Mouse (Mus musculus): Measurements from ENCODE around the gene Sema7a.

Gene Sema7a

DNA sequence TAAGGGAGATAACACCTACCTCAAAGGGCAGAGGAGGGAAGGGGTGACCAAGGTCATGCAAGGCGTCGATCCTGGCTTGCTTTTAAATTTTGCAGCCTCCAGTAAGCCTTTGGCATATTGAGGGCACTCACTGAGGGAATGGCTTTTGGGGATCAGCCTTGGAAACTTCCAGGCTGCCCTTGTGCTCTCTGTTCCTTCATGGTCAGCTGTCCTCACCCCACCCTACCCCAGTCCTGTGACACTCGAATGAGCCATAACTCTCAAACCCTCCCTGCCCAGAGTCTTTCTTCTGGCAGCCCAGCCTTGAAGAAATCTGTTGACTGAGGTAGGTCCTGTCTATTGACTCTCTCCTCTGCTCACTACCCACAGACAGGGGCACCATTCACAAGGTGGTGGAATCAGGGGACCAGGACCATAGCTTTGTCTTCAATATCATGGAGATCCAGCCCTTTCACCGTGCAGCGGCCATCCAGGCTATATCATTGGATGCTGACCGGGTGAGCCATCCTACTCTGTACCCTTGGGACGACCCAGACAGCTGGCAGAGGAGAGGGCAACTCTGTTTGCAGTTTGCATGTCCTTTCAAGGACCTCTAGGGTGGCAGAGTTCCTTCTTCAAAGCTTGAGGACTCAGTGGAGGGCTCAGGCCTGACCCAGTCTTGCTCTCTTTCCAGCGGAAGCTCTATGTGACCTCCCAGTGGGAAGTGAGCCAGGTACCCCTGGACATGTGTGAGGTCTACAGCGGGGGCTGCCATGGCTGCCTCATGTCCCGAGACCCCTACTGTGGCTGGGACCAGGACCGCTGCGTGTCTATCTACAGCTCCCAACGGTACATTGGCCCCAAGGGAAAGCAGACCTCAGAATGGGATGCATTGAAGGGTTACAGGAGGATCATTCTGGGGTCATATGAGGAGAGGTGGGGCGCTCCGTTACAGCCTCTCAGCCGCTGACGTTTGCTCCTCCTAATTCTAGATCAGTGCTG lies 20.3 kb downstream of the Sema7a start:
- no peak for DNase-seq (ENCODE audit: extremely low spot score, low spot score)

DNA sequence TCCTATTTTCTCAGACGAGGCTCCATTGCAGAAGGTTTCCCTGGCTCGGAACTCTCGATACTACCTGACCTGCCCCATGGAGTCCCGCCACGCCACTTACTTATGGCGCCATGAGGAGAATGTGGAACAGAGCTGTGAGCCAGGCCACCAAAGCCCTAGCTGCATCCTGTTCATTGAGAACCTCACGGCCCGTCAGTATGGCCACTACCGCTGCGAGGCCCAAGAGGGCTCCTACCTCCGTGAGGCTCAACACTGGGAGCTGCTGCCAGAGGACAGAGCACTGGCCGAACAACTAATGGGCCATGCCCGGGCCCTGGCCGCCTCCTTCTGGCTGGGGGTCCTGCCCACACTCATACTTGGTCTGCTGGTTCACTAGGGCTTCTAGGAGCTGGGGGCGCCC lies 21.3 kb downstream of the Sema7a start:
- DNase-seq (ENCODE audit: extremely low spot score, low spot score): no peak

DNA sequence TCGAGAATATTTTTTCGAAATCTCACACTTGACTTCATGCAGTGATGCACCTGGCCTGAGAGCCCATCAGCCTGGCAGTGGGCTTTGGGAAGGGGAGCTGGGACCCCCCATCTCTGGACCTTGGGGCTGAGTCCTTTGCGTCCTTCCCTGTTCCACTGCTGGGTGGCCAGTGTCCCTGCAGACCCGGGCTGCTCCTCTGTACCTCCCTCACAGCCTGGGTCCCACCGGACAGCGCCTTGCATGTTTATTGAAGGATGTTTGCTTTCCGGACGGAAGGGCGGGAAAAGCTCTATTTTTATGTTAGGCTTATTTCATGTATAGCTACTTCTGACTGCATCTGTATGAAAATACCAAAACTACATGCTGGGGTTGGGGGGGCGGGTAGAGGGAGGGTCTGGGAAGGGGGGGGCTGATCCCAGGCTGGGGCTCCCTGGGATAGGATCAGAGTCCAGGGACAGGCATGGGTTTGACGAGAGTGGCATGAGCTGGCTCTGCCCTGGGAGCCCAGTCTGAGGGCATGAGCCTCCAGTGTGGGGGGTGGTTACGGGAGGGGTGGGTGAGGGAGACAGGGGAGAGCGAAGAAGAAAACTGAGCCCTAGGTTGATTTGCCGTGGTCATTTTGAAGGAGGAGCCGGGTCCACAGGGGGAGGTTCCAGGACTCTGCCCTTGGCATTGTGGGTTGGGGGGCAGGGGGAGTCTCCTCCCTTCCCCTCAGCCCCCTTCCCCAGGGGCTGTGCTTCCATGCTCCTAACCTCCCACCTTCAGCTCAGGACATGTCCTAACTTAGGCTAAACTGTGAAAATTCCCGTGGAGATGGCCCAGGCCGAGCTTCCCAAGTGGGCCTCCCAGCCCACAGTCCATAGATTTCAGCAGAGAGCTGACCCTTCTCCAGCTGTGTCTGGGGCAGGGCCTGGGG lies 22.2 kb downstream of the Sema7a start:
- no peak for DNase-seq (ENCODE audit: extremely low spot score, low spot score)

DNA sequence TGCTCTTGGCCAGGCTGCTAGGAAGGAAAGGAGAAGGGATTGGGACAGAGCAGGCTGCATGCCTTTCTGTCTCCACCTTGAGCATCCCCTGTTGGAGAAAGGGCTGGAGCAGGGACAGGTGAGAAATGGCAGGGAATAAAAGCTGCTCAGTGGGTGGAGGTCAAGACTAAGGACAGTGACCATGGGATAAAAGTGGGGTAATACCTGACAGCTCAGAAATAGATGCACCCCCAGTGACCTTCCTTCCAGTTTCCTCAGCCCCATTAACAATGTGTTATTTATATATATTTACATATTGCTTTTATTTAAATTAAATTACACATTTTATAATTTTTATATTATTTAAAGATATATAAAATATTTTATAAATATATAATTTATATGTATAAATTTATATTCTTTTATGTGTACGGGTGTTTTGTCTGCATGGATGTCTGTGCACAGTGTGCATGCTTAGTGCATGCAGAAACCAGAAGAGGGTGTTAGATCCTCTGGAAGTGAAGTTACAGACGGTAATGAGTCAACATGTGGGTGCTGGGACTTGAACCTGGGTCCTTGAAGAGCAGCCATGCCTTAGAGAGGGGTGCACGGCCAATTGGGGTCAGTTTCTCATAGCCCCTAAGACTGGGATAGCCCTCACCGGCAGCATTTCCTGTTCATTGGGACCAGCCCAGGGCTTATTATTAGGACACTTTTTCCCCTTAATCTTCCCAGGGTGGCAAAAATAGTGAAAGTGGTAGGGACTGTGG lies 23.5 kb downstream of the Sema7a start:
- DNase-seq (ENCODE audit: extremely low spot score, low spot score): no peak

DNA sequence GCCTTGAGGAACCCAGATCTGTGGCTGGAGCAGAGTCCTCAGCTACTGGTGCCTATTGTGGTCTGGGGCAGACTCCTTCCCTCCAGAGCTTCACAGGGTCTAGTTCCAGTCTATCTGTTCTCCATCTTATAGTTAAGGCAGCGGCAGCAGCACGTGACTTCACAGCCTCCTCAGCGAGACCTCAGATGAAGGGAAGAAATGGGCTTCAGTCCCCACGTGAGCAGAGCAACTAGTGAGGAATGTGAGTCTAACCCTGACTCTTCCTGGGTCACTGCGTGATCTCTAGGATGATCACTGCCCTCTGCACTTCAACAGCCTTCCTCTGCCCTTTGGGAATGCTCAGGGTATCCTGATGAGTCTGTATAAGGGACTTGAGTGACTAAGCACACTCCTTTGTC lies 24.1 kb downstream of the Sema7a start:
- DNase-seq (ENCODE audit: extremely low spot score, low spot score): no peak

DNA sequence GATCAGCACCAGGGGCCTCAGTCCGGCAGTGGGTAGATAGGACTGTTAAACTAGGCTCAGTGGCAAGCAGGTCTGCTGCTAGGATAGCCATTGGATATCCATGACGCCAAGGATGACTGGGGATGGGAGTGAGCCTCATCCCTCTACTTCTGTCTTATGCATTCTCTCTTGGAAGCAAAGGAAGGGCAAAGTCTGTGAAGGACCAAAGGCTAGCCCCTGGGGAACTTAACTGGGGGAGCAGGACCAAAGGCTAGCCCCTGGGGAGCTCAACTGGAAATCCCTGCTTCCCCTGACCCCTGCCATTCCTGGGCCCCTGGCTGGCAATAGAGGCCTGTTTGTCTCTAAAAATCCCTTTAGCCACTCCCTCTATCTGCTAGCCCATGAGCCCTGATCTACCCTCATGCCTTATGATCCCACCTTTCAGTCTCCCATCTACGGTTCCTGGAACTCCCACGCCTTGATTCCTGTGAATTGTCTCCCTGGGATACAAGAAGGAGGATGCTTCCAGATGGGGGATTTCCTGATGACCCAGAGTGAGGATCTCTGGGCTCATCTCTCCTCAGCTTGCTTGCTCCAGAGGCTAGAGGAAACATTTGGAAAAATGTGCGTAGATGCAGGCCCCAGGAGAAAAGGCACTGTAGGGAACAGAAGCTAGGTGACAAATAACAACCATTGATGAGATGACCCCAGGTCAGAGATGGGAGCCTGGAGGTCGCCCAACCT lies 24.8 kb downstream of the Sema7a start:
- DNase-seq (ENCODE audit: extremely low spot score, low spot score): no peak

DNA sequence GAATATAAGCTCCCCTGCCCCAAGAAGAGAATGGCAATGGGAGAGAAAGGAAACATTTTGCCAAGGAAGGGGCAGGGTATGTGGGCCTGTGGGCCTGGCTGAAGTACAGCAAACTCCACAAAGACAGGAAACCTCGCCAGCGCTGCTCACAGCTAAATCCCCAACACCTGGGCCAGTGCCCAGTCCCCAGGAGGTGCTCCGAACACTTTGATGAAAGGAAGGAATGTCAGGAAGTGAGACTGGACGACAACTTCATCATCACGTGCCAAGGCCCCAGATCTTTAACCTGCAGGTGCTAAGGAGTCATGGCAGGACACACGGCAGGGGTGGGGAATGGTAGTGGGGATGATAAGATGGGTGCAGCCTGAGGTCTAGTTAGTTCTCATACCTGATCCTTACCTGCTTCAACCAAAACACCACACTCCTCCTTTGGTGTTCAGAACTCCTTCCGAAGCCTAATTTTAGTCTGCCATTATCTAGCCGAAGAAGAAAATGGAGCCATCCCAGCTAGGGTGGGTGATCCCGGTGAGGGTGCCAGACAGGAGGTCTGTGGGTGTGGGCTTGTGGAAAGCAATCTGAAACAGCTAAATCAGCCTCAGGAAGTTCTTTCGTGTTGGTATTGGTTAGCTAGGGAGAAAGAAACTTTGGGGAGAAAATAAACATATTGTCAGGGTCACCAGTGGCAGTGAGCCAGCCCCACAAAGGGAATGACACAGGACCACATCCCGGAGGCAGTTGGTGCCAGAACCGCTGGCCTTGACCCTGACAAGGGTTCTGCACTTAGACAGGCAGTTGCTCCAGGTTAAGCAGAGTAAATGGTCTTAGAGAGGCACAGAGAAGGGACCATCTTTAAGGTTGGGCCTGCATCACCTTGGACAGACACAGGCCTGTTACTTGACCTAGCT lies 25.6 kb downstream of the Sema7a start:
- DNase-seq (ENCODE audit: extremely low spot score, low spot score): no peak

DNA sequence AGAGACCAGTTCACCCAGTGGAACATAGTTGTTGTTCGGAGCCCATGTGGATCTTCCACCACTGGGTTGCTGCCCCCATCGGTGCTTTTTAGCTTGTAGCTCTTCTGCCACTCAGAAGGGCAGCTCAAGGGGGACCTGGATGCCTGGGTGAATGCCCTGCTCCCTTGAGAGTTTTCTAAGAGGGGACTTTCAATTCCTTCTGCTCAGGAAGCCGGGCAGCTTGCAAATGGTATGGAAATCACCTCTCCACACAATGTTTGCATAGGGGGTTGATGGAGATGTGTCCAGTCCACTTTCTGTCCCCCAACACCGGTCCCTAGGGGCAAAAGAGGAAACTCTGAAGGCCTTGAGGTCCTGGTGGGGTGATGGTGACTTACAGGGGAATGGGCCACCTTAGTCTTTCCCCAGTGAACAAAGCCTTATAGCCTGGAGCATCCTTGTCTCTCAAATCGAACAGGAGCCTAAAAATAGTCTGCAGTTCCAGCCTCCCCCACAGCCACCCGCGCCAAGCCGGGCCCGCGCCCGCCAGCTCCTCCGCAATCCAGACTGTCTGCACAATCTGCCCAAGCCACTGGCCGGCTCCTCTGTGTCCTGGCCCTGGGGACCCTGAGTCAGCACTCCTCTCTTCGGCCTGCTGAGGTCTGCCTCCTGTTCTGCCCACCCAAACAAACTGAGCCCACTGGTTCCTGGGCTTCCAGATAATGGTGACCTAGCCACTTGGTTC lies 27.5 kb downstream of the Sema7a start:
- DNase-seq (ENCODE audit: extremely low spot score, low spot score): no peak

DNA sequence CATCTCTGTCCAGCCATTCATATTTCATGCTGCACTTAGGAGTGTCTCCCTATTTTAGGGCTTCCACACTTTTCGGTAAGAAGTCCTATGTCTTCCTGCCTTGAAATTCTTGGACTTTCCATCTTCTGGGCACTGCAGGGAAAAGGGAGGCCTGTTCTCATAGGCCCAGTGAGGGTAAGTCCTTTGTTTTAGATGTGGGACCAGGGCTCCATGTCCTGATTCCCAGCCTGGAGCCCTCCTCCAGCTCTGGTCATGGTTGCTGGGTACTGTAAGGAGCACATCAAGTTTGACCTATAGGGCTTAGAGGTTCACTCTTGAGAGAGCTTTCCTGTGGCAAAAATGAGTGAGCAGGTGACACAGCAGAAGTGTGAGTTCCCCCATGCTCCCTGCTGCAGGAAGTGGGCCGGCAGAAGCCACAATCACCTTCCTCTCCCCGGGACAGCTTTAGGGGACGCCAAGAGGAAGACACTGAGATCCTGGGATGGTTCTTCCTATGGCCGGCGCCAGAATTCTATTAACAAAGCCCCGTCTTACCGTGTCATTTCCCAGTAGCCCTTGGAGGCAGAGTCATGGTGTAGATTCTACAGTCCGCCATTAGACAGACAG lies 28.4 kb downstream of the Sema7a start:
- no peak for DNase-seq (ENCODE audit: extremely low spot score, low spot score)

DNA sequence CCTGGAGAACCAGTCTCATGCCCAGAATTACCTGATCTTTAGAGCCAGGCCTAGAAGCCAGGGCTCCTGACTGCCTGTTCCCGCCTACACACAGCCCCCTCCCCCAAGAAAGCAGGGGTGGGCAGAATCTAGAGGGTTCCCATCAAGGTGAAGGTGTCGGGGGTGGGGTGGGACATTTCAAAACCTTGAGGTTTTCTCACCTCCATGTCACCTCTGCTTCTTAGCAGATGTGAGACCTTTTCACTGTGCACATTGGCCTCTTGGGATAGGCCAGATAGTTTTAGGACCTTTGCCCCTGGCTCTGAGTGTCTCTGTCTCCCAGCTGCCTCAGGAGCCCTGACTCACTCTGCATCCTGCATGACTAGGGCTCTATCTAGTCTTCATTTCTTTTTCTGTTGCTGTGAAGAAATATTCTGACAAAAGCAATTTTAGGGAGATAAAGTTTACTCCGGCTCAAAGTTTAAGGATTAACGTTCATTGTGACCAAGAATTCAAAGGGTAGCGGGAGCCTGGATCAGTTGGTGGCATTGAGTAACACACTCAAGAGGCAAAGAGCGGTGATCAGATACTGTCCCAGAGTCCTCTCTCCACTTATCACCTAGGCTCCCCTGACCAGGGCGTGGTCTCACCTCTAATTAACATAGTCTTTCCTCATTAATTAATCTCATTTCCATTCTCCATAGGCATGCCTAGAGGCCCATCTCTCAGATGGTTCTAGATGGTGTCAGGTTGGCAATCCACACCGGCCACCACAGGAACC lies 29.1 kb downstream of the Sema7a start:
- DNase-seq (ENCODE audit: extremely low spot score, low spot score): no peak

DNA sequence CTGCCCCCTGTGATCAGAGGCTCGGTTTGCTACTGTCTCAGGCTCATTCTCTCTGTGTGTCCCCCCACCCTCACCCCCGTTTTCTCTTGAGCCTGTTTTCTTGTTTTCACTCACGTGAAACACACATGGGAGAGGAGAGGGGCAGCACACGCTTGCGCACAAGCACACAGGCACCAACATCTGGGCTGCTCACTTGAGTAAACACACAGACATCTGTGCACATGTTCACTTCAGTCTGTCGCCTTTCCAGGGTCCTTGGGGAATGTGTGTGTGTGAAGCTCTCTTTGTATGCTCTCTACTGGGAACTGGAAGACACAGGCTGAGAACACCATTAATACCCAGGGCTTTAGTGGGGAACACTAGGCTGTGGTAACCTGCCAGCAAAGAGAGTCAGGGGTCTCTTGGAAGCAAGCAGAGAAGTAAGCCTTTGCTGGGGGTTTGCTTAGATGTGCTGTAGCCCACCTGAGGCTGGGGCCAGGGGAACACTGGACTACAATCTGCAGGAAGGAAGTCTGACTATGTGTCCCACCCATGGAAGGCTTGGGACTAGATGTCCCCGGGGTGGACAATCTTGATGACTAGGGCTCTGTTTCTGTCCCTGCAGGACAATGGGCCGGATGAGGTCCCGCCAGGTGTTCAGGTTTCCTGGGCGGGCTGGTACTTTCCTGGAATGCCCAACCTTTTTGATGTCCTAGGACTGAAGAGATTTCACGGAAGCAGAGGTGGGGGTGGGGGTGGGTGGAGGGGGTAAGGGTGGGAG lies 30.0 kb downstream of the Sema7a start:
- no peak for DNase-seq (ENCODE audit: extremely low spot score, low spot score)

DNA sequence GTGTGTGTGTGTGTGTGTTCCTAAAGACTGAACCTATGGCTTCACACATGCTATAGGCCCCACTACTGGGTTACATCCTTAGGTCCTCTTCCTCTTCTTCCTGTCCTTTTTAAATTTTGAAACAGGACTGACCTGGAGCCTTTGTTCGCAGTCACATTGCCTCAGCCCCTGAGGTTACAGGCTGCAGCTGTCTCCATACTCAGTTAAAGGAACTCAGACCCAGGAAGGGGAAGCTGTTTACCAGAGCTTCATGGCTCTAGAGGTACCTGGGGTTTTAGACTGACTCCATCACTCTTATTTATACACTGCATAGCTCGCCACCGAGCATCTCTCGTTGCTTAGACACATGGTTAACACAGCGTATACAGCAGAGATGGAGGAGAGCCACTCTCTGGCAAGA lies 31.5 kb downstream of the Sema7a start:
- DNase-seq (ENCODE audit: extremely low spot score, low spot score): no peak

DNA sequence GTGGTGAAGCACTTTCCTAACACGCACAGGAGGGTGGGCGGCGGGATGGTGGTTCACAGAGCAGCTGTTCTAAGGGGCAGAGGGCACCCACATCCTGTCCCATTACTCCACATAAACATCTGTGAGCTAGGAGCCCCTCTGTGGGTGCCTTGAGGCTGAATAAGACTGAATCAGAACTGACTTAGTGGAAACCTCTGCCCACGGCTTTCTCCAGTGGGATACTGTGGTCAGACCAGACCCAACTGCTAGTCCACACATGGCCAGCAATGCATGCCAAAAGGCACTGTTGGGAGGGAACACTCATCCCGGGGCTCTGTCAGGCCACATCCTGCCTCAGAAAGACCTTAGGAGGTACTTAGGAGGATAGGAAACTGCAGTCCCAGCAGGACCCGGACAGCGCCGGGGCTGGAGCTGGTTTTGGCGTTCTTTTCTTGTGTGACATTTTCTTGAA lies 32.3 kb downstream of the Sema7a start:
- no peak for DNase-seq (ENCODE audit: extremely low spot score, low spot score)

DNA sequence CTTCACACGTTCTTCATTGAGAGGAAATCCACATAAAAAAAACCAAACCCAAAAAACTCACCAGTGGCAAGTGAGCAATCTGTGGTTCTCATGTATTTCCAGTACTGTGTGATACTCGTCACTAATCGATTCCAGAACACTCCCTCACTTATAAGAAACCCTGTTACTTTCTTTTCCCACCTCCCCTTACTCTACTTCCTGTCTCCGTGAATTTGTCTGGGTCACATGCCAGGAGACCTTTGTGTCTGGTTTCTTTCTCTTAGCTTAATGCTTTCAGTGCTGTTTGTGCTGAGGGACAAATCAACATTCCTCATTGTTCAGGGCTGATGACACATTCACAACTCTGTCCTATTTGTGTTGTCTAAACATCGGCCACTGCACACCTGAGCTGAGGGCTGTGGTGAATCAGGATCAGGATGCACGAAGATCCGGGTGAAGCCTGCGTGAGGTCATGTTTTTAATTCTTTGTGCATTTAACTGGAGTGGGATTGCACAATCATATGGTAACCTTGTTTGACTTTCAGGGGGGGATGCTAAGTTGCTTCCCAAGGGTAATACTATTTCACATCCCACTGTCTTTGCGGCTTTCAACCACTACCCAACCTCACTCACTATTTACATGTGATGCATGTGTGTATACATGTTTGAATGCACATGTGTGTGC lies 33.0 kb downstream of the Sema7a start:
- no peak for DNase-seq (ENCODE audit: extremely low spot score, low spot score)

DNA sequence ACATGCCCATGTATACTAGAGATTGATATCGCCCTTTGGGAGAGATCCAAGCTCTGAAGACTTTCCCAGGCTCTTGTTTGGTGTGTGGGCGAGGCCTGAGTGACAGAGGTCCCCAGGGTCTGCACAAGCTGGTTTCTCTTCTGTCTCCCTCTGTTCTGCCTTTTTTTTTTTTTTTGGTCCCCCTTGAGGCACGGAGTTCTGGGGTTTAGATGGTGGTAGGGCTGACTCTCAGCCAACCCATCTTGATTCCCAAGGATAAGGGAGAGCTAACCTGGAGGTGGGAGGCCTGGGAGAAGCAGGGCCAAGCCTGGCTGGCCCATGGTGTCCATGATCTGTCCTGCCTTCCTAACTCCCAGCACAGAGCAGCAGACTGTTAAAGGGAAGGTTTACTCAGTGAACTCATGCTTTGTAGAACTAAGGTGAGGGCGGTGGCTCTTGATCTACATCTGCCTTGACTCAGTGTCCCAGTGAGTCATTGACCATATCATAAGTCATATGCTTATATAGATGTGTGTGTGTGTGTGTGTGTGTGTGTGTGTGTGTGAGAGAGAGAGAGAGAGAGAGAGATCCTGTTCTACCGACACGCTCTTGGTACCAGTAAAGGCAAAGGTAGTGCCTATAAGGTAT lies 33.6 kb downstream of the Sema7a start:
- no peak for DNase-seq (ENCODE audit: extremely low spot score, low spot score)

DNA sequence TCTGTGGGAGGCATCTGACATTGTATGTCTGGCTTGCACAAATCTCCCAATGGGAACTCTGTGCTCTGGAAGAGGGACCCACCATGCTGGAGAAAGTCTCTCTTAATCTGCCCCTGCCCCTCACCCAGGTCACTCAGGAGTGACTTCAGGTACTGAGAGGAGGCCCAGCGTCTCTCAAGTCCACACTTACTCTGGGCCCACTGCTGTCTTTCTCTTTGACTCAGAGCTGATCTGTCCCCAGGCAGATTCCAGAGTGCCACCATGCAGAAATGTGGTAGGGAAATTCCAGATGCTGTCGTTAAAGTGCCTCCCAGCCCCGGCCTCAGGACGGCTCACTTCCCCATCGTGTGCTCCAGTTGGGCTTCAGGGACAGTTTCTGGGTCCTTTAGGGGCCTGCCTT lies 34.3 kb downstream of the Sema7a start:
- DNase-seq (ENCODE audit: extremely low spot score, low spot score): no peak
